Mouse (Mus musculus) embryonic facial prominence, embryonic 14.5 days (tissue): Measurements from ENCODE around the gene Cabp5. TPM values are rescaled to one million over a fixed set of nuclear protein-coding genes. Genes with fewer than 3 reads are reported as not detected.
"Not testable (repeated sequence)": the region's sequence is repeated elsewhere in the genome, so short reads cannot be mapped to it uniquely, and the experiment has no call there.

Experiments
- ATAC-seq: fragments of 200-750 bp; cut with Nextera tagmentation; 2 replicates; pipeline ENCODE4 v1.8.0; 2017; ENCODE audit warnings: low read depth, moderate number of reproducible peaks, moderate TSS enrichment
- DNase-seq: peaks from one replicate; pipeline ENCODE4 v3.0.0-alpha.2; 2015; ENCODE audit warnings: low spot score
- H3K27ac ChIP-seq: fragments of 300-500 bp; sonication (generic); replicated peaks from 2 replicates; pipeline ENCODE4 v1.5.1; 2014; ENCODE audit warnings: low read depth, mild to moderate bottlenecking, low read length, moderate library complexity
- H3K27me3 ChIP-seq: fragments of 300-500 bp; sonication (generic); replicated peaks from 2 replicates; pipeline ENCODE4 v1.6.1; 2014; ENCODE audit warnings: low read length; ENCODE audit not compliant: control insufficient read depth, insufficient read depth
- H3K36me3 ChIP-seq: fragments of 300-500 bp; sonication (generic); 2 replicates; pipeline ENCODE4 v1.6.1; 2014; ENCODE audit warnings: low read length, mixed read lengths; ENCODE audit not compliant: control insufficient read depth, insufficient read depth
- H3K4me1 ChIP-seq: fragments of 300-500 bp; sonication (generic); 2 replicates; pipeline ENCODE4 v1.6.1; 2014; ENCODE audit warnings: antibody characterized with exemption, low read length; ENCODE audit not compliant: control insufficient read depth, insufficient read depth
- H3K4me2 ChIP-seq: fragments of 300-500 bp; sonication (generic); 2 replicates; pipeline ENCODE4 v1.6.1; 2014; ENCODE audit warnings: low read depth, mild to moderate bottlenecking, low read length, moderate library complexity, mixed read lengths
- H3K4me3 ChIP-seq: fragments of 300-500 bp; sonication (generic); 2 replicates; pipeline ENCODE4 v1.5.1; 2014; ENCODE audit warnings: low read depth, mild to moderate bottlenecking, low read length
- H3K9ac ChIP-seq: fragments of 300-500 bp; sonication (generic); 2 replicates; pipeline ENCODE4 v1.6.1; 2014; ENCODE audit warnings: low read depth, mild to moderate bottlenecking, low read length, moderate library complexity, mixed read lengths
- H3K9me3 ChIP-seq: fragments of 300-500 bp; sonication (generic); 2 replicates; pipeline ENCODE4 v1.6.1; 2016; ENCODE audit warnings: low read length; ENCODE audit not compliant: control insufficient read depth
- WGBS: fragments of 180-500 bp; shearing (Covaris S2); extraction: QIAGEN DNeasy Blood & Tissue Kit; methylation state at CpG from one replicate; pipeline ENCODE4 v1.1.7; 2014; 5-methylcytosine and 5-hydroxymethylcytosine counted together
- polyA plus RNA-seq: library from polyadenylated mRNA; unstranded; fragments of >200 nt; fragmentation: Nextera tagmentation; extraction: Ambion mirVana; gene quantifications from 2 replicates; pipeline ENCODE4 v1.2.1, GENCODE M21; 2014

Cabp5 gene
- not detected in 2 replicates for polyA plus RNA-seq

DNA sequence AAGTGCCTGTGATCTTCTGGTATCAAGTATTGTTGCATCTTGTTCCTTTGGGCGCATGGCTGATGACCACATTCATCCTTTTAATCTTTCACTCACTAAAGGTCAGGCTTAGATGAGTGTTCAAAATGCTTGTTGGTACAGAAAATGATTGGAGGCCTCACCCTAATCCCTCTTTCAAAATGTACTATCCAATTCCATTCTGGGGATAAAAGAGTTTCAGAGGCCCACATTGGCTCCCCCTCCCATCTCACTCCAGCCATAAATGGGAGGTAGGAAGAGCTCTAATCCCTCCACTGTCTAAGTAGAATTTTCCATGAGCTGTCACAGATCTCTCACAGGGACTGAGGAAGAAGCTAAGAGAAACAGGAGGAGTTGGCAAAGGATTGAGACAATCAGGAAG is at the start of gene Cabp5:
Gene Cabp5, plus strand, starts transcription at position 301 of the 400 bp plus-strand sequence.
- Histone ChIP-seq H3K4me3 (no peak within 1 kb of the TSS), H3K27ac (no peak within 1 kb of the TSS), H3K9me3 (no peaks in the 10 kb centered on the region), H3K4me2 (no peak within 1 kb of the TSS), H3K9ac (no peak within 1 kb of the TSS), H3K27me3 (no peaks in the 10 kb centered on the region), H3K36me3 (no peaks in the 10 kb centered on the region), H3K4me1 (no peaks in the 10 kb centered on the region)
- no peak for ATAC-seq
- WGBS: 76% methylated on average over 1 of the region's 1 CpGs
- no peak for DNase-seq

DNA sequence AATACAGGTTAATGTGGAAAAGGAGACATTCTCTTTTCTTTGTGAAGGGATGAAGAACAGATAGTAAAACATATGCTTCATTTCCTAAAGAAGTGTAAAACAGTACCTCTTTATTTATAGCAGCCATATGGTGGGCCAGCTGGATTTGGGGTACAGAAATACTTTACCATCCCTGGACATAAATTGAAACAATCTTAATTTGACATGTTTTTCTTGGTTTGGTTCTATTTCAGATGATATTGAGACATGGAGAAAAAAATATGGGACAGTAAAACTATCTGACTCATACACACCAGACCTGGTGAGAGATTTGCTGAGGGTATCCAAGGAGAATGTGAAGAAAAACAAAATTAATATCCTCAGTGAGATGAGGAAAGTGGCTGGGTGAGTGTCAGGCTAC is 42.0 kb upstream of the Cabp5 start:
- Histone ChIP-seq H3K9ac (no peak overlapping the region), H3K27me3 (no peaks in the 10 kb centered on the region), H3K27ac (no peak overlapping the region), H3K36me3 (peaks cover 36% of the 10 kb centered on the region), H3K9me3 (0 out of 2 replicates have a peak, but pooled peaks cover 8% of the 10 kb centered on the region), H3K4me3 (no peak overlapping the region), H3K4me2 (no peak overlapping the region), H3K4me1 (no peaks in the 10 kb centered on the region)
- DNase-seq (no peak), ATAC-seq (no peak)

DNA sequence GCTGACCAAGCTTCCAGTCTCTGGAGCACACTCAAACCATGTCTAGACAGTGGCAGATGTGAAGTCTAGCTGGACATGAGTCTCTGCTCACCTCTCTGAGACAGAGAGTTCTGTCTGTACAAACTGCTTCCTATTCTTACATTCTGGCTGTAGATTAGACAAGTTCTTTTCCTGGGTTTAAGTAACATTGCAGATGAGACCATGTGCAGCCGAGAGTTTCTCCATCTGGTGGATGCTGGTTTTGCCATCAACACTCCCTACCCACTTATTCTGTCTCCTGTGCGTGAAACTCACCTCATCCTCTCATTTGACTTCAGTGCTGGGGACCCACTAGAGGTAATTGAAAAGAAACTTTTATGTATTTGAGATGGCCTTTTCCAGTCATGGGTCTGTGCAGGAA is 17.3 kb upstream of the Cabp5 start:
- Histone ChIP-seq H3K4me2 (no peak overlapping the region), H3K4me1 (no peaks in the 10 kb centered on the region), H3K9ac (no peak overlapping the region), H3K27me3 (no peaks in the 10 kb centered on the region), H3K36me3 (no peaks in the 10 kb centered on the region), H3K9me3 (no peaks in the 10 kb centered on the region), H3K27ac (no peak overlapping the region), H3K4me3 (no peak overlapping the region)
- DNase-seq (no peak), ATAC-seq (no peak)
- WGBS: 83% methylated on average over 2 of the region's 2 CpGs

DNA sequence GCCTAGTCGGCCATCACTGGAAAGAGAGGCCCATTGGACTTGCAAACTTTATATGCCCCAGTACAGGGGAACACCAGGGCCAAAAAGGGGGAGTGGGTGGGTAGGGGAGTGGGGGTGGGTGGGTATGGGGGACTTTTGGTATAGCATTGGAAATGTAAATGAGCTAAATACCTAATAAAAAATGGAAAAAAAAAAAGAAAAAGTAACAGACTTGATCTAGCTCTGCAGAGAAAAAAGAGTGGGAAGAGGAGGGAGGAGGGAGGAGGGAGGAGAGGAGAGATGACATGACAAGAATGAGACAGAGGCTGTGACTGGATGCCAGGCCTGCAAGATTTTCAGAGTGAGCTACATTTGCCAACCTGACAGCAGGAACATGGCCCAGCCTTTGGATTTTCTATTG is 52.6 kb downstream of the Cabp5 start, which contains the start of gene Bsph1:
Gene Bsph1, plus strand, starts transcription at position 301 of the 400 bp plus-strand sequence.
- H3K27me3 ChIP-seq, H3K4me2 ChIP-seq, H3K4me3 ChIP-seq, H3K9me3 ChIP-seq, H3K9ac ChIP-seq, H3K4me1 ChIP-seq, H3K36me3 ChIP-seq, H3K27ac ChIP-seq, DNase-seq, ATAC-seq: not testable (repeated sequence)
- 17% methylated on average over 1 of the region's 1 CpGs for WGBS

Other genes with a start within 250 kb of the Cabp5 start
- not detected in 2 replicates for gene Vmn1r88, start 238.6 kb upstream of the Cabp5 start, polyA plus RNA-seq
- gene Vmn1r89, start 185.1 kb upstream of the Cabp5 start, polyA plus RNA-seq: not detected in 2 replicates
- gene Lig1, start 120.8 kb upstream of the Cabp5 start, polyA plus RNA-seq: 80.5 and 86.9 TPM in 2 replicates
- gene Zswim9, start 119.4 kb upstream of the Cabp5 start, polyA plus RNA-seq: 3.8 and 4.2 TPM in 2 replicates
- 0.97 and 1.1 TPM in 2 replicates for gene Pla2g4c, start 73.5 kb upstream of the Cabp5 start, polyA plus RNA-seq
- gene Bsph1, start 52.7 kb downstream of the Cabp5 start, polyA plus RNA-seq: not detected in 2 replicates
- not detected in 2 replicates for gene Bsph2, start 172.9 kb downstream of the Cabp5 start, polyA plus RNA-seq
- not detected in 2 replicates for gene Sult2a5, start 225.8 kb downstream of the Cabp5 start, polyA plus RNA-seq